Mouse (Mus musculus) MN1 (cell line): ENCODE measurements at regions not wholly inside any gene's neighbourhood (a gene's known extent, or its start where the extent isn't known, plus 50 kb on each side); places are given as distances from the start of the nearest gene placed in this dataset.
"Not testable (repeated sequence)": the region's sequence is repeated elsewhere in the genome, so short reads cannot be mapped to it uniquely, and the experiment has no call there.

Source experiments
- DNase-seq: peaks from one replicate; pipeline ENCODE4 v3.0.0-alpha.2; 2016; ENCODE audit warnings: low spot score

DNA sequence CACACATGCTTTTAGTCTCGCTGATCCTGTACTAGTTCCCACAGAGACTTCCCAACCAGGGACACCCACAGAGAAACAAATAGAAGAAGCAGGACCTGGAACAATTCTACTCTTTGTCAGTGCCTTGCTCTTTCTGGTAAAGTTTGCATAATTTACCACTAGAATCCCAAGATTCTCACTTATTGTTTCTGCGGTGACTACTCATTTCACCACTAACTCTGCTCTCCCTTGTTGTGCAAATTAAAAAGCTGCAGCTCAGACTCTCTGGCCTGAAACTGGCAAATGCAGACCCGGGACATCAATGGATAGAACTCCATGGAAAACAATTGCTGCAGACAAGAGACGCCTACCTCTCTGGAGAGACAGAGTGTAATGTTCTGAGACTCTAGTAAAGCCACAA, 348.4 kb upstream of the Tbl1xr1 start:
- DNase-seq: no peak

GRCm38 (mm10) chr3:21729328-21729727, 347.1 kb upstream of the Tbl1xr1 start:
- no peak for DNase-seq

- not testable (repeated sequence) for DNase-seq
These were observed 340.8 kb upstream of the Tbl1xr1 start for GRCm38 (mm10) chr3:21735688-21736087.

DNA sequence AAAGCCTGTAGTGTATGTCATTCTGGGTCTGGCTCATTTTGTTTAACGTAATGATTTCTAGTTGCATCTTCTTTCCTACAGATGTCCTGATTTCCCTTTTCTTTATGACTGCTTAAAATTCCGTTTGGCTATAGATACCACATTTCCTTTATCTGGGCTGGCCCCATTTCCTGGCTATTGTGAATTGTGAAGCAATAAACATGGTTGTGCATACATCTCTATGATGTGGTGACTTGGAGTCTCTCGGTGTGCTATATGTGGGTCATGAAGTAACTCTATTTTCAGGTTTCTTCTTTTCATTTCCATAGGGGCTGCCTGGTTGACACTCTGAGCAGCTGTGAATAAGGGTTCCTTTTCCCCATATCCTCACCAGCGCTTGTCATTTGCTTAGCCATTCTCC, 336.7 kb upstream of the Tbl1xr1 start:
- DNase-seq: no peak

GRCm38 (mm10) chr3:21744107-21744506, 332.3 kb upstream of the Tbl1xr1 start:
- no peak for DNase-seq

GRCm38 (mm10) chr3:21760516-21761218, 315.8 kb upstream of the Tbl1xr1 start:
- no peak for DNase-seq

- no peak for DNase-seq
These were observed 315.2 kb upstream of the Tbl1xr1 start for GRCm38 (mm10) chr3:21761219-21761600.

DNA sequence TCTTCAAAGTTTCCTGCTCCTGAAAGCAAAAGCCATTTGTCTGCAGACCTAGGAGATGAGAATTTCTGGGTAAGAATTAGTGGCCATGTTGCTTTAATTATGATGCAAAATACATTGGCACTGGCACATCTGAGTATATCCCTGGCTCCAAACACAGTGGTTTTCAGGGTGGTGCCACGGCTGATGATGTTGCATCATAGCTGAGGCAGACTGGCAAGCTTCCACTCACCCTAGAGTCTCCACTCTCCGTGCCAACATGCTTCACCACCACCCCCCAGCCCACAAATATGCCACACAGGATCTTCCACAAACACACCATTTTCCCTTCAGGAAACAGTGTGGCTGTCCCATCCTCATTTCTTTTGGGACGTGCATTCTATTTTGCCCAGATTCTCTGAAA, 314.5 kb upstream of the Tbl1xr1 start:
- DNase-seq: no peak

GRCm38 (mm10) chr3:21768081-21768480, 308.4 kb upstream of the Tbl1xr1 start:
- DNase-seq: no peak

DNA sequence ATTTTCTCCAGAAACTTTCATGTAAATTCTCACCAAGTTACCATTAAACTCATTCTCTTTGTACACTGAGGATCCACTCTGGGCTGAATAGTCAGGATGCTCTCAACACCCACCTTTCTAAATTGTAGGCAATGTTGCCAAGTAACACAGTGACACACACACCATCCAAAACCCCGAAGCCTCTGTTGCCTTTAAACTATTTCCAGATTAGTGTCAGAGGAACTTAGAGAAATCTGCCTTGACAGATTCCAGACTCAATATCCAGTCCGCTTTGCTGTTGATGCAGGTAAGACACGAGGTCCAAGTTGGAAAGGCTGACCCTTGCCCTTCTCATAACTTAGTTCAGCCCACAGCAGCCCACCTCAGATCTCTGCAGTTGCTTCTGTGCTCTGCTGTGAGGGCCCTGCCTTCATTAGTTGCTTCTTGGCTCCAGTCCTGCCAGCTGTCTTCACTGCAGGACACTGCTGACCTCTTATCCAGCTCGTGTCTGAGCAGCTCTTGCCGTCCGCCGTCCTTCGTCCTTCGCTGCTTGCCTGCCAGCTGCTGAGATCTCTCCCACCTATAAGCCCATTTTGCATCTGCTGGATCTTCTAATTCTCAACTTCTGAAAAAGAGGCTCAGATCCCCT, 306.4 kb upstream of the Tbl1xr1 start:
- DNase-seq: peak; percentile 70

GRCm38 (mm10) chr3:21771752-21772298, 304.6 kb upstream of the Tbl1xr1 start:
- DNase-seq: no peak

DNA sequence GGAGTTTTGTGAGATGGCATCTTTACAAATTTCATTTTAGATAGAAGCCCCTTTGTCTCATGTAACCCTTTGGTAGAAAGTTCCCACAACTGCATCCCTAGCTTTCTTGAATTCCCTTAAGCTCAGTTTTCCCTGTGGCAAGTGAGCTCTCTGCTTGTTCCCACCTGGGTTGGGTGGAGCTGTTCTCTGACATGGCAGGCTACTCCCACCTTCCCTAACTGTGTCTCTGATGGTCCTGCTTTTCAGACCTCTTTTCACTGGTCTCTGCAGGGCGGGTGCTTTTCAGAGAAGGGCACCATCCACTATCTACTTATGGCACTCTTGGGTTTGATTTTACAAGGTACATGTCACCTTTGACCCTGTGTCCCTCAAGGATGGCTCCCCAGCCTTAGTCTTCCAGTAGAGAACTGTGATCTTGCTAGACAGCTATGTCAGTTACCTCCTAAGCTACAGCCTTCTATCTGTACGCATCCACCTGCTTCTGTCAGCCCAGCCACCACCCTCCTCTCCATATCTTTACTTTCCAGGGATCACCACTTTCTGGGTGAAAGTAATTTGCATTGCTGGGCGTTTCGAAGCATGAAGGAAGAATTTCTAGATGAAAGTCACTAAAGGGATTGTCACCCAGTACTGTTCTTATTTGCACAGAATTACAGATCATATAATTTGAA, 302.1 kb upstream of the Tbl1xr1 start:
- no peak for DNase-seq

DNA sequence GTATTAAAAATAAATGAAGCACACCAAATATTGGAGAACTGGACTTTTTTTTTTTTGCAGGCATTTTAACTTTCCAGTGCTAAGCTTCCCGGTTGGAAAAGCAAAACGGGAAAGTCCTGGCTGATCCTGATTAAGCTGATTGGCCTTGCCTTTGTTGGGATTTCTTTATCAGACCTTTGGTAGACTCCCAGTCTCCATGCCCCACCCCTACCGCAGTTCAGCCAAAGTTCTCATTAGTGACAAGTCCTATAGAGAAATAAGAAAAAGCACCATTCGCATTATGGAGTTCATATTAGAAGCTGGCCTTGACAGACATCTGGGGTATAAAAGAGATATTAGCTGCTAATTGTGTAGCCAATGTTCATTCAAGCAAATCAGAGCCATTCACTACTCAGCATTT, 297.7 kb upstream of the Tbl1xr1 start:
- DNase-seq: no peak

- DNase-seq: no peak
These were observed 284.3 kb upstream of the Tbl1xr1 start for GRCm38 (mm10) chr3:21791983-21792631.

GRCm38 (mm10) chr3:21798139-21798538, 278.3 kb upstream of the Tbl1xr1 start:
- no peak for DNase-seq

- not testable (repeated sequence) for DNase-seq
These were observed 272.6 kb upstream of the Tbl1xr1 start for GRCm38 (mm10) chr3:21803886-21804285.

DNA sequence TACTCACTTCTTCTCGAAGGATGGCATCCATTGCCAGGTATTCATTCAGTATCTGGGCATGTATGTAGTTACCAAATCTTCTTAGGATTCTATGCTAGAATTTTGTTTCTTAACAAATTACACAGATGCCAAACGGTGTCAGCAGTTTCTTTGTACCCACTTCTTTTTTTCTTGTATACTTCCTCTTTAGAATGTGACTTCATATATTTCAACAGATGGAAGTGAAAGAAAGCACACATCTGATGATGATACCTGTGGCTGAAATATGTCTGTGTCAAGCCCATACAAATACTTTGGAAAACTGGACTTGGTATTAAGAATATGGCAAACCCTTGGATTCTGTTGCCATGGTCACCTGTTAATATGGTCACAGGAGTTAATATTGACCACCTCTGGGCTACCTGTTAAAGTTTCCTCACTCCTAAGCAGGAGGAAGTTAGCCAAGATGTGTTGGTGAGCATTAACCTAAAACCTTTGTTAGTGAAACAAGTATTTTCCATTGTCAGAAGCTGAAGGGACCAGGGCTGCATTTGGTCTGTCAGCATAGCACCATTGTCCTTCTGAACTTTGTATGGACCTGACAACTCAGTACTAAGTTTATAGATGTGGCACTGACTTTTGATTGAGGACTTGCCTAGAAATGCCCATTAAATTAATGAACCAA, 269.8 kb upstream of the Tbl1xr1 start:
- no peak for DNase-seq

DNA sequence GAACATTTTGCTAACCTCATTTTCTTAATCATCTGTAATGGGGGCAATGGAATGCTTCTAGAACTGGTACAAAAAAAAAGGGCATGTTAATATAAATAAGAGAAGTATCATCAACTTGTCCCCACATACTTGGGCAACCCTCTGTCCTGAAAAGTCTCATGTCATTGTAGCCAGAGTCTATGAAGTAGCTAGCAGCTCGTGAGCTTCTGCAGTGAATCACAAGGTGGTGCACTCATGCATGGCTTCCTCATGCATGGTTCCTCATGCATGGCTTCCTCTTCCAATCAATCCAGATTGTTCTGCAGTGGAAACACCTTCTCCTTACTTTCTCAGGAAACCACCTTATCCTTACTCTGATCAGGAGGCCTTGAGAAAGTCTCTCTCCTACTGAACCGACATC, 267.9 kb upstream of the Tbl1xr1 start:
- no peak for DNase-seq

- no peak for DNase-seq
These were observed 266.5 kb upstream of the Tbl1xr1 start for GRCm38 (mm10) chr3:21809769-21810470.

- no peak for DNase-seq
These were observed 263.1 kb upstream of the Tbl1xr1 start for GRCm38 (mm10) chr3:21813401-21813800.
